Mouse (Mus musculus): Measurements from ENCODE around the gene Notch3. TPM values are rescaled to one million over a fixed set of nuclear protein-coding genes. Genes with fewer than 3 reads are reported as not detected.
"Not testable (repeated sequence)": the region's sequence is repeated elsewhere in the genome, so short reads cannot be mapped to it uniquely, and the experiment has no call there.

The Notch3 gene
- 10 to 100 TPM; 25.1 to 26.4 TPM for total RNA-seq (2021)

- intact Hi-C loops (cut with DNase I), result loop anchor here (2.0 kb wide), 1 partner anchor 42 kb away; no protein-coding TSS in a partner anchor
Observed at GRCm38 (mm10) chr17:32166687-32167086, at the start of gene Notch3. Notch3 (minus strand) TSS chr17:32166852.

GRCm38 (mm10) chr17:32215587-32215986 is 48.9 kb upstream of the Notch3 start:
- intact Hi-C loops (cut with DNase I), result loop anchor here (5.0 to 10.0 kb wide), 2 partner anchors 277 to 531 kb away; no protein-coding TSS in a partner anchor
- DNase-seq, result not testable (repeated sequence)

More at GRCm38 (mm10) chr17:32166687-32167086, at the start of gene Notch3:
- DNase-seq, result peak; percentile 58 to 62

GRCm38 (mm10) chr17:32211554-32211953 is 44.9 kb upstream of the Notch3 start:
- DNase-seq, result not testable (repeated sequence)
- intact Hi-C loops (cut with DNase I), result loop anchor here (2.0 to 10.0 kb wide), 3 partner anchors 137 to 527 kb away; no protein-coding TSS in a partner anchor

GRCm38 (mm10) chr17:32209752-32210151 is 43.1 kb upstream of the Notch3 start:
- peak; percentile 76 to 78 for DNase-seq
- intact Hi-C loops (cut with DNase I), result loop anchor here (2.0 to 10.0 kb wide), 5 partner anchors 43 to 525 kb away; partner anchors contain the start of gene Notch3

- DNase-seq, result peak; percentile 29 to 48
- intact Hi-C loops (cut with DNase I), result loop anchor here (2.0 kb wide), 2 partner anchors 42 to 66 kb away; partner anchors contain the start of gene Notch3
Observed at GRCm38 (mm10) chr17:32209144-32209543, 42.5 kb upstream of the Notch3 start.

GRCm38 (mm10) chr17:32207586-32208245 is 41.1 kb upstream of the Notch3 start:
- intact Hi-C loops (cut with DNase I), result loop anchor here (2.0 kb wide), 2 partner anchors 41 to 65 kb away; partner anchors contain the start of gene Notch3
- peak; percentile 50 to 61 for DNase-seq

- peak in 1 of 2 experiments; percentile 14 for DNase-seq
- intact Hi-C loops (cut with DNase I), result no loop called here
Observed at GRCm38 (mm10) chr17:32205345-32205744, 38.7 kb upstream of the Notch3 start.

GRCm38 (mm10) chr17:32202972-32203371 is 36.3 kb upstream of the Notch3 start:
- intact Hi-C loops (cut with DNase I), result no loop called here
- DNase-seq, result no peak

- intact Hi-C loops (cut with DNase I), result no loop called here
- DNase-seq, result no peak
Observed at GRCm38 (mm10) chr17:32201086-32201485, 34.4 kb upstream of the Notch3 start.

- intact Hi-C loops (cut with DNase I), result no loop called here
- no peak for DNase-seq
Observed at GRCm38 (mm10) chr17:32199796-32200195, 33.1 kb upstream of the Notch3 start.

- intact Hi-C loops (cut with DNase I), result no loop called here
- DNase-seq, result no peak
Observed at GRCm38 (mm10) chr17:32197156-32197555, 30.5 kb upstream of the Notch3 start.

GRCm38 (mm10) chr17:32195725-32196124 is 29.1 kb upstream of the Notch3 start:
- intact Hi-C loops (cut with DNase I), result no loop called here
- DNase-seq, result no peak

- intact Hi-C loops (cut with DNase I), result no loop called here
Observed at GRCm38 (mm10) chr17:32193010-32193409, 26.4 kb upstream of the Notch3 start.

GRCm38 (mm10) chr17:32189850-32190249 is 23.2 kb upstream of the Notch3 start:
- DNase-seq, result no peak
- intact Hi-C loops (cut with DNase I), result no loop called here

More at GRCm38 (mm10) chr17:32193010-32193409, 26.4 kb upstream of the Notch3 start:
- DNase-seq, result no peak

GRCm38 (mm10) chr17:32188863-32189636 is 22.4 kb upstream of the Notch3 start, which contains the start of gene Ephx3:
Ephx3 (minus strand) TSS chr17:32189549.
- intact Hi-C loops (cut with DNase I), result no loop called here
- DNase-seq, result no peak

- intact Hi-C loops (cut with DNase I), result no loop called here
- DNase-seq, result no peak
Observed at GRCm38 (mm10) chr17:32183017-32183416, 16.4 kb upstream of the Notch3 start.

- no peak for DNase-seq
- intact Hi-C loops (cut with DNase I), result no loop called here
Observed at GRCm38 (mm10) chr17:32179621-32180491, 13.2 kb upstream of the Notch3 start.

- intact Hi-C loops (cut with DNase I), result no loop called here
- no peak for DNase-seq
Observed at GRCm38 (mm10) chr17:32176919-32177318, 10.3 kb upstream of the Notch3 start.

GRCm38 (mm10) chr17:32173166-32173565 is 6.5 kb upstream of the Notch3 start:
- intact Hi-C loops (cut with DNase I), result no loop called here
- DNase-seq, result peak; percentile 75 to 78

- intact Hi-C loops (cut with DNase I), result no loop called here
- no peak for DNase-seq
Observed at GRCm38 (mm10) chr17:32172485-32172884, 5.8 kb upstream of the Notch3 start.
